Mouse (Mus musculus): ENCODE results near the gene Hc. TPM values are rescaled to one million over a fixed set of nuclear protein-coding genes. Genes with fewer than 3 reads are reported as not detected.

Hc gene
- not detected in 2 replicates for total RNA-seq (2014; fragmentation: Nextera tagmentation)
- not detected in 2 replicates for total RNA-seq (2017)

DNA sequence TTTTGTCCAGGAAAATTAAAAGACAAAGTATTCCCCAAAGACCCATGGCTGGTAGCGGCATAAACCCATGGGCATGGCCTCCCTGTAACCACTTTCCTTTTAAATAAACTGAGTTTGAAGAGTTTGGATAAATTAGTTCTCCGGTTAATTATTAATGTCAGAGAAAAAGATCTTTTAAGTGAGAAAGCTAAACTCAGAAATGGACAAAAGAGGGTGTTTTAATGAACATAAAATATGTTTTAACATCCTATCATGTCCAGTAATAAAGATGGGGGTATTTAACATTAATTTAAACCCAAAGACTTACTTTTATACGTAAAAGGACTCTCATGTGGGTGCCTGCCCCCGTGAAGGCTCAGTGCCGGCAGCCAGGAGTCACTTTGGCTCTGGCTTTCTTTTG lies at the start of gene Hc:
Gene Hc, minus strand, starts transcription at position 101 of the 400 bp plus-strand sequence.
- no peak for ATAC-seq (replicated peaks; ENCODE audit: low FRiP score, low TSS enrichment, poor library complexity, severe bottlenecking)

DNA sequence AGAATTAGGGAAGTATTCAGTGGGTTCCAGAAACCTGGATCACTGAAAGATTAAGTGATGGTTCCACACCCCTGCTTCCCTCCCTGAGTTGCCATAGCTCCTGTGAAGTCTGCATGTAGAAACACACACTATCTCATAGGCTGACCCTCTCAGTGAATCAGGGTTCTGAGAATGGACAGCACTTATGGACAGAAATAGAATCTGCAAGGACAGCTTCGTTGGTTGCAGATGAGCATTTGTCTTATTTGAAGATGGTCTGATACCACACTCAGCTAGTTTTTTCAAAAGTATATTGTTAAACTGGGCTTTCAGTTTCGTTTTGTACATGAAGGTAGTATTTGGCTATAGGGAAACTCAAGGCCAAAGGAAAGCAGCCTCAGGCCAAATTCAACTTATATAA lies 49.3 kb upstream of the Hc start:
- ATAC-seq (replicated peaks; ENCODE audit: low FRiP score, low TSS enrichment, poor library complexity, severe bottlenecking) = no peak

DNA sequence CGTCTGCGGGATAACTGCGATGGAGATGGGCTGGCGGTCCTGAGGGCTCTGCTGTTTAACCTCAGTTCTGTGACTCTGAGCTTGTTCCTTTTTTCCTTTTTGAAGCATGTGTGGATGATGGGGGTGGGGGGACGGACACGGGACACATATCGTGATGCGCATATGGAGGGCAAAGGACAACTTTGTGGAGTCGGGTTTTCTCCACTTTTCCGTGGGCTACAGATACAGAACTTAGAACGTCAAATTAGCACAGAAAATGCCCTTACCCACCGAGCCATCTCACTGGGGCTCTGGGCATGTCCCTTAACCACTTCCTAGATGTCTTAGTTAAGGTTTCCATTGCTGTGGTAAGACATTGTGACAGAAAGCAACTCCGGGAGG lies 48.7 kb upstream of the Hc start:
- no peak for ATAC-seq (replicated peaks; ENCODE audit: low FRiP score, low TSS enrichment, poor library complexity, severe bottlenecking)

DNA sequence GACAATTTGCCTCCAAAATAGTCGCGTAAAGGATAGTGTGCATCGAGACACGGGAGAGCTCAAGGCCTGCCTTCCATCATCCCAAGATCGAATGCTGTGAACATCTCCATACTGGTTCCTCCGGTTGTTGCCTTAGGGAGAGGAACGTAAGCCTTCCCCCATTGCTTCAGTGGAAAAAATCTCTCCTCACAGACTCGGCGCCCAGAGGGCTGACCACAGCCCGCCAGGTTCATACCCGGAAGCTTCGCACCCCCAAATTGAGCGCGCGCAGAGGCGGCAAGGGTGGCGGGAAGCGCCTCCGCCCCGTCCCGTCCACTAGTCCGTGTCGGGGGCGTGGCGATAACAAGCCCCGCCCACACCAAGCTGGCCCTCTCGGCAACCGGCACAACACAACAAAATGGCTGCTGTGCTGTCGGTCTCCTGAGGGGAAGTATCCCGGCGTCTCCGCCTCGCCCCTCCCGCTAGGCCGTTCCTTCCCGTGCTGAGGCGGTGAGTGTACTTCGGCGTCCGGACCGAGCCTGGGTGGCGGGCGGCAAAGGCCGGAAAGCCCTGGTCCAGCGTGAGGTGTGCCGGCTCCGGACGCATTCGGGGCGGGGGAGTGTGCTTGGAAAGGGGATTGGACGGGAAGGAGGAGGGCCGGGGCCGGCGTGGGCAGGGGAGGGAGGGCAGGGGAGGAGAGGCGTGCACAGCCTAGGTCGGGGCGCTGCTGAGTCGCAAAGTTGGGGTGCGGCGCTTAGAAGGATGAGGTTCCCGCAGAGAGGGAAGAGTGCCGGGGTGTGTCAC lies 48.1 kb upstream of the Hc start, which contains the start of gene Cntrl:
Gene Cntrl, plus strand, starts transcription at position 352 of the 783 bp plus-strand sequence.
- peak; percentile 94 for ATAC-seq (replicated peaks; ENCODE audit: low FRiP score, low TSS enrichment, poor library complexity, severe bottlenecking)

DNA sequence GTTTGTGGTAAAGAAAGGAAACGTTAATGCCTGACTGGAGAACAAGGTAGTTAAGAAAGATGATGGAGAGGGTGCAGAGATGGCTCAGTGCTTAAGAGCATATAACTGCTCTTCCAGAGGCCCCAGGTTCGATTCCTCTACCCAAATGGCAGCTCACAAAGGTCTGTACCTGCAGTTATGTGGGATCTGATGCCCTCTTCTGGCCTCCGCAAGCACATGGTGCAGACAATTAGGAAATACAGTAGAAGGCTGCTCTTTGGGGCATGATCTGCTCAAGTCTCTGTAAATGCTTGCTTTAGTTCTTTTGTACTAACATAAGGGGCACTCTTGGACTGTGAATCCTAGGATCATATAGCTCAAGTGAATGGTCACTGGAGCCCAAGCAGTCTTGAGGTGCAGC lies 47.5 kb upstream of the Hc start:
- ATAC-seq (replicated peaks; ENCODE audit: low FRiP score, low TSS enrichment, poor library complexity, severe bottlenecking) = peak; percentile 43

DNA sequence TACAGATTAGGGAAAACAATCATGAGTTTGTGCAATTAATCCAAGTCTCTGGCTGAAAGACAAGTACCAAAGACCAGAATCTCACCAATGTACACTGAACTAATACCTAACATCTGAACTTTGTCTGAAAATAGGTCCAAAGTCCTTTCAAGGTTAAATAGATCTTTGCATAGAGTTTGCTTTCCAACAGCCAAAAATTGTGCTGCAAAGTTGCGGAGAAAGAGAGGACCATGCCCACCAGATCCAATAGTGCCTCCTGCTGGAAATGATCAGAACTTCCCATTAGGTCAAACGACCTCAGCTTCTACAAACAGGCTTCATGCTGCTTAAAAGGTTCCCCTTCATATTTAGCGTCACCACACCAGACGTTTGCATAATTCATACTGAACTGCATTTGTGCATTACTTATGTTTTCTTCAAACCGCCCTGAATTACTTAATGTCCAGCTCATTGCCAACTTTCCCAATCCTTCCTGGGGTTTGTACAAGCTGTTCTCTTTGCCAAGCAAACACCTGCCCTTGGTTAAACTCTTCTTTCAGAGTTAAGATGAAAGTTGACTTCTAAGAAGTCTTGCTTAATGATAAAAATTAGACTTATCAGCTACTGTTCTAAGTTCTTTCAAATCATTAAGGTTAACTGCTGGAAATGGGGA lies 46.9 kb upstream of the Hc start:
- no peak for ATAC-seq (replicated peaks; ENCODE audit: low FRiP score, low TSS enrichment, poor library complexity, severe bottlenecking)

DNA sequence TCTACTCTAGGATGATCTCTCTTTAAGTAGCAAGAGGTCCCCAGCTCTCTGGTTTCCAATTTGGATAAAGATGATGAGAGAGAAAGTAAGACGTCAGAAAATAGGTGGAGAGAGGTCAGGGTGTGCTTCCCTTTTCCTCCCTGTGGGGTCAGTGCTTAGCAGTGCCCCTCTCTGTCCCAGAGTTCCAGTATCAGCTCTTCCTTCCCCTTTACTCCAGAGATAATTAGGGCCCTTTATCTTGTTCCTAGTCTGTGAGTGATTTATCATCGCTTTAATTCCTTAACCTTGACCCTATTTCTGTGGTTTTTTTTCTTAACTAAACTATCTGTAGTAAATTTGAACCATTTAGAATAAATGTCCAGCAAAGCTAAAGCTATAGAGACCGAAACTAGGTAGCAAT lies 43.6 kb upstream of the Hc start:
- ATAC-seq (replicated peaks; ENCODE audit: low FRiP score, low TSS enrichment, poor library complexity, severe bottlenecking) = no peak

DNA sequence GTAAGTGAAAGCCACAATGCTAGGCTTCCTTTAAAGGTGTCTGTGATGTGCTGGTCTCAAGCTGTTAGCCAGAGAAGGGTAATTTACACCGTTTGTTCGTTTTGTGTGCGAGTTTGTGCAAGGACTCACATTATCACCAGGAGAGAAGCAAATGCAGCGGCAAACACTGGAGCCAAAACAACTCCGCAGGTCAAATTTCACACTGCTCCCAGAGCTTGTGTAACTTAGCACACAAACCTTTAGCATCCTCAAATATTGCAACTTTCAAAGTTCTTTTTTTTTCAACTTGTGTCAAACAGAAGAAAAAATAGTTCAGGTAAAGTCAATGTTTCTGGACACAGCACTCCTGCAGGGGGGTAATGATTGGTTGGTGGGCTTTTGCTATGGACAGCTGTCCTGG lies 42.3 kb upstream of the Hc start:
- no peak for ATAC-seq (replicated peaks; ENCODE audit: low FRiP score, low TSS enrichment, poor library complexity, severe bottlenecking)

DNA sequence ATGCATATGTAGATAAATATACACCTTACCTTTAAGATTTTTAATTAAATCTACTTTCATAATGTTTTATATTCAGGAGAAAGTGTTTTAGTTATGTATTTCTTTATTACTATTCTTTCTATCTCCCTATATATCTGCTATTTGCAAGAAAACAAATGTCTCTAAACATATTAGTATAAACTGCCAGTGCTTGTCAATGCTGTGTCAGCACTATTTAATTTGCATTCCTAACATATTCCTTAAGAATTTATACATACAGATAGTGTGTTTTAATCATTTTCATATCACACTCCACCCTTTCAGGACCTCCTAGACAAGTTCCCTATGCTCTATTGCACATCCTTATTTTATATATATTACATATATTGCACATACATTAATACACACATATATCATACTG lies 41.5 kb upstream of the Hc start:
- ATAC-seq (replicated peaks; ENCODE audit: low FRiP score, low TSS enrichment, poor library complexity, severe bottlenecking) = no peak

DNA sequence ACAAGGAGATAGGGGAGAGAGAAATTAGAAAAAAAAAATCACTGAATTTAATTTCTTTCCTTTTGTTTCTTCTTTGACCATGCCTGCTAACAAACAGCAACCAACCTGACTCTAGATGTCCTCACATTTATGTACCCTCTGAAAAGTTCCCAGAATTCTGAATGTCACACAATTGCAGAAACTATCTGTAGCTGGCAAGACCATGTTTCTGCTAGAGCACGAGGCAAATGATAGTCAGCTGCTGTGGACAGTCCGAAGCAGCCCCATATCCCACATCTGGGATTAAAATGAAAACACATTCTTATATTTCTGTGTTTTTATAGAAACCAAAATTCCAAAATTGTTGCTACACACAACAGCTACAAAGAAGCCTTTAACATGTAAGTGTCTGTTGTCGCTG lies 40.2 kb upstream of the Hc start, which contains the start of gene AI182371:
Gene AI182371, minus strand, starts transcription at position 101 of the 400 bp plus-strand sequence.
- ATAC-seq (replicated peaks; ENCODE audit: low FRiP score, low TSS enrichment, poor library complexity, severe bottlenecking) = no peak

DNA sequence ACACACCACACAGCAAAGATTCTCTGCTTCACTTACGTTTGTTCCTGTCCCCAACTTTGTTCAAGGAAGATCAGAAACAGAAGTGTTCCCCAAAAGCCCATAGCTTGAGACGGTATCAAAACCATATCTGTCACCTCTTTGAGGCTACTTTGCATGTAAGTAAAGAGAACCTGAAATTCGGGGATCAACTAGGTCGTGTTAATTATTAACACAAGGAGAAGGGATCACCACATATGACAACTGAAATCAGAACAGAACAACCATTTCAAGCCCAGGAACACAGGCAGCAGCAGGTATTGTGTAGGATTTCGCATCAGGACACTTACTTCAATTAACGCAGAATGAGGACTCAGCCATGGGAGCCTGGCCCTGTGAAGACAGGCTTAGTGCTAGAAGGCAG lies 39.3 kb upstream of the Hc start:
- ATAC-seq (replicated peaks; ENCODE audit: low FRiP score, low TSS enrichment, poor library complexity, severe bottlenecking) = no peak

DNA sequence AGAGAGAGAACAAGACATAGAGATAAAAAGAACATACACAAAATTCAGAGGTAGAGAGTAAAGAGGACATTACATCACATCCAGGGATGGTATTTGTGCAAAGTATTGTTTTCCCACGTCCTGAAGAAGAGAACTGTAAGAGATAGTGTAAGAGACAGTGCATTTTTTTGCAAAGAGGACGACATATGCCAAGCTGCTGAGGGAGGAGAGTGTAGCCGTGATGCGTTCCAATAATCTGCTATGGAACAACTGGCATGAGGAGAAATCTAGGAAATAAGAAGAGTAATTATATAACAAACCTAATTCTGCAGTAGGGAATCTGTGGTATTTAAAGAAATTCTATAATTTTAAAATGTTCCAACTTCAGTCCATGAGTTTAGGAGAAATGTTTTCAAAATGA lies 26.2 kb upstream of the Hc start:
- no peak for ATAC-seq (replicated peaks; ENCODE audit: low FRiP score, low TSS enrichment, poor library complexity, severe bottlenecking)

DNA sequence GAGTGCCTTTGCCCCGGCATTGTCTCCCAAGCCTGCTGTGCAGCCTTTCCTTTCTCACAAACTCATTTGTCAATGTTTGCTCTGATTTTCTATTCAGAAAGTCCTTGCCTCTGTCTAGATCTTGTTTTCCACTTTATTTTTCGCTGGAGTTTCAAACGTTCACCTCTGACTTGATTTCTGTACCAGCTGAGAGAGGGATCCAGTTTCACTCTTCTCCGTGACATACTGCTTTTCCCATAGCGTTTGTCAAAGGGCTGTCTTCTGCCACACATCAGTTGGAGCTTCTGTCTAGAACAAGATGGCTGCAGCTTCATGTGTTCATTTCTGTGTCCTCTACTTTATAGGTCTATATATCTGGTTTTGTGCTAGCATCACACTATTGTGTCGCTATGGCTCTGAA lies 17.9 kb upstream of the Hc start:
- ATAC-seq (replicated peaks; ENCODE audit: low FRiP score, low TSS enrichment, poor library complexity, severe bottlenecking) = no peak

DNA sequence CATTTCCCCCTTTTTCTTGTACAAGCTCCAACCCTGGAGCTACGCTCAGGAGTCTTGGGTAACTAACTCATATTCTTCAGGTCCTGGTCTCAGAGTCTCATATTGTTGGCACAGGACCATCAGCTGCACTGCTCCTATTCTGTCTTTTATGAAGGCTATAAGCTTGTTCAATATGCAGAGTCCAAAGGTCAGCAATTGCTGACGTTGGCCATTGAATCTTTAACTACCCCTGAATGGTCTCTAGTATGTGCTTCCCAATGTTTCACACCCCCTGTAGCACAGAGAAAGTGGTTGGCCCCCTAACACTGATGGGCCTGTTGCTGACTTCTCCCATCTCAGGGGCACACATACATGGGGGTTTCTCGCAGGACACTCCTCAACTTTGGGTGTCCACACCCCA lies 13.1 kb upstream of the Hc start:
- no peak for ATAC-seq (replicated peaks; ENCODE audit: low FRiP score, low TSS enrichment, poor library complexity, severe bottlenecking)

DNA sequence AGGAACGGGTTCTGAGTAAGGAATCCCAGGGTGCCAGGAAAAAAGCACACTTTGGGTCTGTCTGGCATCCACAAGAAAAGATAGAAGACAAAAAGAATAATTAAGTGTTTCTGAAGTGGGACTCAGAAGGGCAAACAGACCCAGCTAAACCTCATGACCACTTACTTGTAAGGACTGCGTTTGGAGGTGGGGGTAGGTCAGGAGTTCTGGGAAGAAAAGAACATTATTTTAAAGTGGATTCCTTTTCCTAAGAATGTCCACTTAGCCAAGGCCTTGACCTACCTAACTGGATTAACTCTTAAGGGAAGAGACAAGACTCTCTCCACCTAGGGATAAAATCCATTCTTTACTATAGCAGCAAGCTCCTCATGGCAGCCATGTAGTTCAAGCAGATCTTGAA lies 11.3 kb upstream of the Hc start:
- ATAC-seq (replicated peaks; ENCODE audit: low FRiP score, low TSS enrichment, poor library complexity, severe bottlenecking) = no peak

DNA sequence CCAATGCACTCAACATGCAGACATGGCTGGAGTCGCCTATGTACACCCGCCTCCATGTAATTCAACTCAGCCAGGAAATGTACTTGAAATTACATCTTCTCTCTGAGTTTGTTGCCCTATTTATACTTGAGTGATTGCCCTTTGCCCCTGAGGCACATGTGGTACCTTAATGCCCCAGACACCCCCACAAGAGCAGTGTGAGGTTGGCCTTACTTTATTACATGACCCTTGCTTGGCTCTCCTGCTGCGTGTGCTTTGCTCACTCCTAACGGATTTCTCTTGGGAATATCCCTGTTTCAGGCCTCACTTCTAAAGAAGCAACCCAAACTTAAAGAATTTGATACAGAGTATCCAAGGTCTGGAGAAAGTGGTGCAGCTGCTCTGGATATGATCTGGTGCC lies 9.0 kb upstream of the Hc start:
- no peak for ATAC-seq (replicated peaks; ENCODE audit: low FRiP score, low TSS enrichment, poor library complexity, severe bottlenecking)

DNA sequence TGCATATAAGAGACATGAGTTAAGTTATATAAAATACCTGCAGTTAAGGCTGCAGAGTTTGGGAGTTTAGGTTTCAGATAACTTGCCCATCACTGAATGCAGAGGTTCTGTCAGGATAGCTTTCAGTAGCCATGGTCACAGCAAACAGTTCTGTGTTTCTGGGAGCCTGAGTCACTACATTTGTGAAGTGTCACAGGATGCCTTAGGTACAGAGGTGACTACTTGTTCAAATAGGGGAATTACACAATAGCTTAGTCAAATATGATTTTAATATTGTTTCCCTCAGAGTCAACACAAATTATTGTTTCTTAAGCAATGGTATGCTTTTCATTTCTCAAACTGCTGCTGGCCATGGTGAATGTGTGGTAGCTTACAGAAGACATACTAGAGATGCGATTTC lies 7.9 kb upstream of the Hc start:
- no peak for ATAC-seq (replicated peaks; ENCODE audit: low FRiP score, low TSS enrichment, poor library complexity, severe bottlenecking)

DNA sequence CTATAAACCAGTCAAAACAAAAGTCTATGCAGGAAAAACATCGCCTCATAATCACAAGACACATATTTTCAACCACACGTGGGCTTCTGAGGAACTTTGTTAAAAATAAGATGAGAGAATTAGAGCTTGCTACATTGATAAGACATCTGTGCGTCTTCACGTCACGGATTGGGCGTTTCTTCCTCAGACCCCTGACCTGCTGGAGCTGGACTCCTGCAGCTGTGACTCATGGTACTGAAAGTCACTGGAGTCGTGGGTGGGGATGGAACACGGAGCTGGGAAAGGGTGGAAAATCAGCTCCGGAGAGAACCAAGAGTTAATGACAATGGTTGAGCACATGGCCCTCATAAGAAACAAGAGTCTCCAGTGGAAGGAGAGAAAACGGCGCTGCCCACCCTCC lies 5.9 kb upstream of the Hc start:
- ATAC-seq (replicated peaks; ENCODE audit: low FRiP score, low TSS enrichment, poor library complexity, severe bottlenecking) = no peak

DNA sequence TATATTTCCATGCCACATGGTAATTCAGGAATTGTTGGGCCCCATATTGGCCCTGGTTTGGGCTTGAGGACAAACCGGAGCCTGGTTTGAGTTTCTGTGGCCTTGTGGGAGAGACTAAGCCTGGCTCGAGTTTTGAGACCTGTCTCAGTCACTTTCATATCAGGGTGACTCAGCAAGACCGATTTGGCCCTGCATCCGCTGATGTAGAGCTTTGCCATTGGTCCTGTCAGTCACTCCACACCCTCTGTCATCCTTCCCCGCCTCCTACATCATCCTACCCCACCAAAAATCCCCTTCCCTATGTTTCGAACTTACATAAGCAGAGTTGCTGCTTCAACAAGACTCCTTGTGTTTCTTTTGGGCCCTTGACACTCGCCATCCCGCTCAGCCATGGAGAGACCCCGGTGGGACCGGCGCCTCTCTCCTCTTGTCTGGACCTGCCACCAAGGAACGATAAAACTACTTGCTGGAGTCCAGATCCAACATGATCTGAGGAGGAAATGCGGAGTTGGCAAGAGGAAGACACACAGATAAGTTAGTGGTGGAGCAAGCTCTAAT lies 5.4 kb upstream of the Hc start:
- ATAC-seq (replicated peaks; ENCODE audit: low FRiP score, low TSS enrichment, poor library complexity, severe bottlenecking) = no peak

DNA sequence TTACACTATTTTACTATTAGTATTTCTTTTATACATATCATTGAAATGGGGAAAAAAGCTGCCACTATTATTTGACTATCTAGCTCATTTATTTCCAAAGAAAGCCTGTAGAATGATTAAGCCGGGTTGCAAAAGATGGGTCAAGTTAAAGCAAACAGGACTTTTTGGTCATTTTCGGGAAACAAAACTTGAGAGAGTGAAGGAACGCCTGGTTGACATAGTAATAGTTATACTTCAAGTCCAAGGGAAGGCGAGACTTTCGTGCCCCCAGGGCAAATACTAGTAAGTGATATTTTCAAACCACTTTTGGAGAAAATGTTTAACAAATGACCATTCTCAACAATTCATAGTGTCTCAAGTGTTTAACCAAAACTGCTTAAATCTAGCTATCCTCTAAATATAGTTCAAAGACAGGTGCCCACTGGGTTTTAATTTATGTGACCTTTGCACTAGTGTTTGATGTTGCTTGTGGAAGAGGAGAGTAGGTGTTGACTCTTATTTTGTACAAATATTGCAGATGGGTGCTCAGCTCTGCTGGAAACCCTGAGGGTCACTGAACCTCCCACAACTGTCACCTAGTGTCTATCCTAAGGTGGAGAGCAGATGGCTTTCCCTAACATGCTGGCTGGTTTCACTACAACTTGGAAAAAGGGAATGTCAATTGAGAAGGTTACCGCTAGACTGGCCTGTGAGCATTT lies 2.2 kb upstream of the Hc start:
- ATAC-seq (replicated peaks; ENCODE audit: low FRiP score, low TSS enrichment, poor library complexity, severe bottlenecking) = no peak
